Mouse (Mus musculus) spleen, adult 18-20 months (tissue): ENCODE data around the gene Fam50b.

ENCODE experiments used
- DNase-seq, 2 experiments: peaks; one replicate each; pipeline ENCODE4 v3.0.0; 2022; ENCODE audit warnings: mixed read lengths in 2 of 2

Fam50b gene

GRCm38 (mm10) chr13:34739071-34739470 lies 4.4 kb downstream of the Fam50b start:
- no peak for DNase-seq

GRCm38 (mm10) chr13:34741254-34741653 lies 6.6 kb downstream of the Fam50b start:
- no peak for DNase-seq

GRCm38 (mm10) chr13:34741813-34742568 lies 7.3 kb downstream of the Fam50b start:
- no peak for DNase-seq

- no peak for DNase-seq
Observed at GRCm38 (mm10) chr13:34746811-34747210, 12.2 kb downstream of the Fam50b start.

GRCm38 (mm10) chr13:34748530-34748929 lies 13.9 kb downstream of the Fam50b start:
- no peak for DNase-seq

GRCm38 (mm10) chr13:34759202-34759601 lies 24.6 kb downstream of the Fam50b start:
- no peak for DNase-seq

GRCm38 (mm10) chr13:34760518-34761287 lies 26.1 kb downstream of the Fam50b start:
- no peak for DNase-seq

GRCm38 (mm10) chr13:34762136-34762535 lies 27.5 kb downstream of the Fam50b start:
- no peak for DNase-seq

- no peak for DNase-seq
Observed at GRCm38 (mm10) chr13:34762865-34763264, 28.2 kb downstream of the Fam50b start.

GRCm38 (mm10) chr13:34765269-34765668 lies 30.6 kb downstream of the Fam50b start:
- no peak for DNase-seq

- no peak for DNase-seq
Observed at GRCm38 (mm10) chr13:34766572-34766971, 31.9 kb downstream of the Fam50b start.

GRCm38 (mm10) chr13:34767527-34768292 lies 33.1 kb downstream of the Fam50b start:
- DNase-seq = no peak

GRCm38 (mm10) chr13:34776767-34777166 lies 42.1 kb downstream of the Fam50b start:
- no peak for DNase-seq

GRCm38 (mm10) chr13:34780856-34781610 lies 46.4 kb downstream of the Fam50b start:
- DNase-seq = no peak

GRCm38 (mm10) chr13:34781611-34782009 lies 47.0 kb downstream of the Fam50b start:
- no peak for DNase-seq

GRCm38 (mm10) chr13:34784818-34785217 lies 50.2 kb downstream of the Fam50b start:
- DNase-seq = no peak

GRCm38 (mm10) chr13:34786634-34787033 lies 52.0 kb downstream of the Fam50b start:
- no peak for DNase-seq

- no peak for DNase-seq
Observed at GRCm38 (mm10) chr13:34787546-34787945, 52.9 kb downstream of the Fam50b start.

- no peak for DNase-seq
Observed at GRCm38 (mm10) chr13:34789176-34789818, 54.6 kb downstream of the Fam50b start.

- DNase-seq = no peak
Observed at GRCm38 (mm10) chr13:34793066-34793465, 58.4 kb downstream of the Fam50b start.

GRCm38 (mm10) chr13:34793816-34794215 lies 59.2 kb downstream of the Fam50b start:
- DNase-seq = peak; percentile 38 to 75

GRCm38 (mm10) chr13:34794426-34794825 lies 59.8 kb downstream of the Fam50b start:
- no peak for DNase-seq
